Mouse (Mus musculus) R1 (cell line): ENCODE measurements around the gene Derl3.
"Not testable (repeated sequence)": the region's sequence is repeated elsewhere in the genome, so short reads cannot be mapped to it uniquely, and the experiment has no call there.

Source experiments
- DNase-seq: peaks from one replicate; pipeline ENCODE4 v3.0.0-alpha.2; 2018; ENCODE audit warnings: low read depth, low spot score

Gene Derl3

GRCm38 (mm10) chr10:75893089-75893750, at the start of gene Derl3:
Gene Derl3, plus strand, starts transcription at chr10:75893413.
- peak; percentile 100 for DNase-seq

DNA sequence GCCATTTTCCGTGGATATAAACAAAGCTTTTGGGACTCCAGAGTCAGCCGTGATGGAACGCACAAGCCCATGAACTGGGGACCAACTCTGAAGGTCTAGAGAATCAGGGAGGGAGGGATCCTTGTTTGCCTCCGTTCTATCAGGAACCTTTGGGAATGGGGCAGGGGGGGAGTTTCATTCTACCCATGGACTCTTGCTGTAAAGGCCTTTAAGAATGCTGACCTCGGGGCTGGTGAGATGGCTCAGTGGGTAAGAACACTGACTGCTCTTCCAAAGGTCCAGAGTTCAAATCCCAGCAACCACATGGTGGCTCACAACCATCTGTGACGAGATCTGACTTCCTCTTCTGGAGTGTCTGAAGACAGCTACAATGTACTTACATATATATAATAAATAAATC, 49.3 kb upstream of the Derl3 start:
- DNase-seq = not testable (repeated sequence)

DNA sequence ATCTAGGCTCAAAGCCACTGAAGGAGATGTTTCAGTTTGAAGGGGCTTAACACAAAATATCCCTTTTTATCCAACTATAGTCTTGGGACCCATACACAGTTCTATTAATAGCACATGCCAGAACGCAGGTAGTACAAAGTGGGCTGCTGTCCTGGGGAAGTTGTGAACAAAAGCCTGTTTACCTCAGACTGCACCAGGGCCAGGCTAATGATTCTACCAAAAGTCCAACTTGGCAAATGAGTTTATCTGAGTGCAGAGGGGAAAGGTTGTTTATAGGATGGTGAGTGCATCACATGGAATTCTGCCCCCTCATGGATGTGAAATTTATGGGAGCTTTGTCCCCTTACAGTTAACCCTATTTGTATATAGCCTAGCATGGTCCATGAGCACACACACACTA, 48.4 kb upstream of the Derl3 start:
- DNase-seq = no peak

- DNase-seq = no peak
Measured at GRCm38 (mm10) chr10:75845306-75845930, 47.8 kb upstream of the Derl3 start.

DNA sequence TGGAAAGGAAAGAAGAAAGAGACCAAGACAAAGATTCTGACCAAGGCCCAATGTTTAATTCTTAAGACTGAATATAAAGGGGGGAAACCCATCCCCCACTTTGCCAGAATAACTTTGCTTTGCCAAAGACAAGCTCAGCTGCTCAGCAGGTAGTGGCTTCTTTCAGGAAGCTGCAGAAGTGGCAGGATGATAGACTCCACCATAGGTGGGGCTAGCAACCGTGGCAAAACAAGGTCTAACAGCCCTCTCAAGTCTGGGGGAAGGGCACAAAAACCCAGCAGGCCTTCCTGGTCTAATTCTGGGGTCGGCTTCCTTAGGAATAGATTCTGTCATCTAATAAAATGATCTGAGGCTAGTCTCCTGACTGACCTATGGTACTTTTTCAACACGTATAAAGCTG, 44.8 kb upstream of the Derl3 start:
- no peak for DNase-seq

- peak; percentile 50 for DNase-seq
Measured at GRCm38 (mm10) chr10:75851076-75851475, 42.1 kb upstream of the Derl3 start.

DNA sequence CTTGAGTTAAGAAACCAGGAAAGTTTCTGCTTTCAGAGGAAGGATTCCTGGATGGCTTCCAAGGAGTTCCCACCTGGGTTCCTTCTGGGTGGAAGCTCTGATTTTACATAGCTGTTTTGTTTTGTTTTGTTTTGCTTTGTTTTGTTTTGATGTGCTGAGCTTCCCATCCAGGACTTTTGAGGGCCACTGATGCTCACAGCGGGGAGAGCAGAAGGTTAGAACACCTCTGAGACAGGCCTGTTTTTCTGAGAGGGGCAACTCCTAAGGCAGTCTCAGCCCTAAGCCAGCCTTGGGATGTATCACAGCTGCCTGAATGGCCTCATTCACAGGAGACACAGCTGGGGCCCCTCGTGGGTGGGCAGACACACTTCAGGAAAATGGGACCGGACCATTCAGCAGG, 41.5 kb upstream of the Derl3 start:
- DNase-seq = peak; percentile 75

DNA sequence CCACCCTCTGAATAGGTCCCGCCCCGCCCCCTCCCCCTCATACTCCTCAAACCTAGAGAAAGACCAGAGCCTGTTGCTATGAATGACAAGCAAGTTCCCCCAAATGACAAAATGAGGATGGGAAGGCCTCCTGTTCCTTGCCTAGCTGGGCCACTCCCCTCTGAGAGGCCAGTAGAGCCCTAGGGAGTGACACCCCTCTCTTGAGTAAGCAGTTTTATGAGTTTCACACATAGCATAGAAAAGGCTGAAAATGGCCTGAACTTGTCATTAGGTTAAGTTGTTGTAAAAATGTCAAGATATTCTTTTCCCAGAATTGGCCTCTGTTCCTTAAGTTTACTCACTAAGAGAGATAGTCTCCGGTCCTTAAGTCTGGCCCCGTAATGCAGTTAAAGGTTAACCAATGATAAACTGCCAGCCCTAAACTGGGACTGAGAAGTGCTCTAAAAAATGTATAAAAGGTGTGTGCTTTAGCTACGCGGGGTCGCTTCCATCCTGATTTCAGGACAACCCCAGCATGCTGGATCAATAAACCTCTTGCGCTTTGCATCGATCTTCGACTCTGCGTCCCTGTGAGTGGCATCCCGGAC, 40.6 kb upstream of the Derl3 start:
- no peak for DNase-seq

DNA sequence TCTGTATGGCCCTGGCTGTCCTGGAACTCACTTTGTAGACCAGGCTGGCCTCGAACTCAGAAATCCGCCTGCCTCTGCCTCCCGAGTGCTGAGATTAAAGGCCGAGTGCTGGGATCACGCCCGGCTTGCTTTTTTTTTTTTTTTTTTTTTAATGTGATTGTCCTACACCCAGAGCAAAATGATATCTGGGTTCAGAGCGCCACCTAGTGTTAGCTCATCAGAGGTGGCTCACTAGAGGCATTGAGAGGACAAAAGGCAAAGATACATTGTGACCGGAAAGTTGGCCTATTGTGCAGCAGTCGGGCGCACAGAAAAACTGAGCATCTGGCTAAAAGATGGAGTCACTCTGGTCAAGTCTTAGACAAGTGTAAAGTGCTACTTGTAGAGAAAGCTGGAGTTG, 39.8 kb upstream of the Derl3 start:
- DNase-seq = peak; percentile 92

DNA sequence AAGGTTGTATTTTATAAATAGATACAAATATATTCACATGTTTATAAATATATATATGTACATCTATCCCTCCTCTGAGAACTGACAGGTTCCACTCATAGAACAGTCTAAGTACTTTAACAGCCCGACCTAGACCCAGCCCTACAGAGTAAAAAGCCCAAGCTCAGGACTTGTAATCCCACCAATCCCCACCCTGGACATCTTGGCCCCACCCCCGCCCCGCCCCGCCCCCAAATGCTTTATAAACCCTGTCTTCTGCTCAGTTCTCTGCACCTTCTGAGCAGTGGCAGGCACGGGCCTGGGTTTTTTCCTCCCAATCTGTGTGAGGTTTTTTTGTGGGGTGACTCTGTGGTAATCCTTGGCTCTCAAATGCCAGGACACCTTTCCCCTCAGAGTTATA, 39.1 kb upstream of the Derl3 start:
- peak; percentile 61 for DNase-seq

- DNase-seq = no peak
Measured at GRCm38 (mm10) chr10:75854791-75855190, 38.4 kb upstream of the Derl3 start.

DNA sequence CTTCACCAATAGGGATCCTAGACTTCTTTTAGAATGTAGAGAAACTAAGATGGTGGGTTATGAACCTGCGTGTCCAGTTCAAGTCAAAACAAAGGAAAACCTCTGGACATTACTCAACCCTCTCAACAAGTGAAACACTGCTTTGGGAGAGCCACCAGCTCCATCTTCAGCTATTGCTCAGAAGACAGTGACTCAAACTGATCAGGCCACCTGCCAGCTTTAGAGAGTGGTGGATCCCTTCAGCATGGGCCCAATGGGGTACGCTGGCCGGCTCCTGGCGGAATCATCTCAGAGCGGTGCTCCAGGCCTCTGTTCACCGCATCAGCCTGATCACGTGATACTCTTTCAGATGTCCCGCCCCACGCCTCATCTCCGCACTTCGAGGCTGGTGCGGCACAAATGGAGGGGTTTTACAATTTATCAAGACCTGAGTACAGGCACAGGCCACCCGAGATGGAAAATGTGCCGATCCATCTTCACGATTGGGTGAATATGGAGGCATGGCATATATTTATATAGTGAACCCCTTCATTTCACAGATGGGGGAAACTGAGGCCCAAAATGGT, 37.7 kb upstream of the Derl3 start:
- peak; percentile 41 for DNase-seq

- no peak for DNase-seq
Measured at GRCm38 (mm10) chr10:75856155-75856907, 36.9 kb upstream of the Derl3 start.

DNA sequence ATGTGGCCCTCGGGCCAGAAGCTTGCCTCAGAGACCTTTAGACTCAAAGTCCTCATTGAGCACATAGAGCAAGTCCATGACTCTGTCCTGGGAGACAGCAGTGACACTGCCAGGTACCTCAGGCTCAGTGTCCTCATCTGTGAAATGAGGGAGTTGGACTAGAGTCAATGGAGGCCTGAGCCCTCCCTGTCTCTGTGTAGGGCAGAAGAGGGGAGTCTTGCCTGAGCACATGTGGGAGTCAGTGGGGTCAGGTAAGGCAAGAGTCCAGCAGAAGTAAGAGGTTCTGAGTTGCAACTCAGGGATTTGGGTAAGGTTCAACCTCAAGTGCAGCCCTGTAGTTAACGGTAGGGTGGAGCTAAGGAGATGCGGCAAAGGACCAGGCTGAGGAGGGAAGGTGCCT, 36.2 kb upstream of the Derl3 start:
- DNase-seq = no peak

GRCm38 (mm10) chr10:75857598-75857997, 35.6 kb upstream of the Derl3 start:
- DNase-seq = no peak

DNA sequence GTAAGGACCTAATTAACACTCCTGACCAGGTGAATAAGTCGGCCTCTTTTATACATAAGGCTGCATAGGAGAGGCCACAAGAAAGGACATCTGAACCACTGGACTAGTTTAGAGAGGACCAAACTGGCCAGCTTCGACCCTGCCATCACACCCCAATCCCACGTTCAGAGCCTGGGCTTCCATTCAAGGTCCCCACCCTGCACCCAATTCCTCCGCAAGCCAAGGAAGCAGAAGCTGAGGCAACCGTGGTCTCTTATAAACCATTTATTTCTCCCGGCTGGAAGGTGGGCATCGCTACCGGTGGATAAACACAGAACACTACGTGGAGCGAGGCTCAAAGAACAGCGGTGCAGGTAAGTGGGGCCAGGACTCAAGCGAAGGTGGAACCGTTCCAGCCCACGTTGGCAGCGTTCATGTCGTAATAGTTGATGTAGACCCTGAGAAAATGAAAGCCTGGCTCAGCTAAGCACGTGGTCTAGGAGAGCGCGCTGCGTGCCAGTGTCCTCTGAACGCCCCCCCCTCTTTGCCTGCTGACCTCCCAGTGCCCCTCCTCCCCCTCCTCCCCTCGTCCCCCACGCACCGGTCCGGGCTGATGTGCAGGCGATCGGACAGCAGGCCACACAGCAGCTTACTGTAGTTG, 34.0 kb upstream of the Derl3 start:
- no peak for DNase-seq

GRCm38 (mm10) chr10:75859786-75860470, 33.3 kb upstream of the Derl3 start, which contains the start of gene Mif:
Gene Mif, minus strand, starts transcription at chr10:75860240.
- DNase-seq = peak; percentile 93

GRCm38 (mm10) chr10:75860746-75861145, 32.5 kb upstream of the Derl3 start:
- DNase-seq = no peak

- DNase-seq = no peak
Measured at GRCm38 (mm10) chr10:75861587-75861986, 31.6 kb upstream of the Derl3 start.

DNA sequence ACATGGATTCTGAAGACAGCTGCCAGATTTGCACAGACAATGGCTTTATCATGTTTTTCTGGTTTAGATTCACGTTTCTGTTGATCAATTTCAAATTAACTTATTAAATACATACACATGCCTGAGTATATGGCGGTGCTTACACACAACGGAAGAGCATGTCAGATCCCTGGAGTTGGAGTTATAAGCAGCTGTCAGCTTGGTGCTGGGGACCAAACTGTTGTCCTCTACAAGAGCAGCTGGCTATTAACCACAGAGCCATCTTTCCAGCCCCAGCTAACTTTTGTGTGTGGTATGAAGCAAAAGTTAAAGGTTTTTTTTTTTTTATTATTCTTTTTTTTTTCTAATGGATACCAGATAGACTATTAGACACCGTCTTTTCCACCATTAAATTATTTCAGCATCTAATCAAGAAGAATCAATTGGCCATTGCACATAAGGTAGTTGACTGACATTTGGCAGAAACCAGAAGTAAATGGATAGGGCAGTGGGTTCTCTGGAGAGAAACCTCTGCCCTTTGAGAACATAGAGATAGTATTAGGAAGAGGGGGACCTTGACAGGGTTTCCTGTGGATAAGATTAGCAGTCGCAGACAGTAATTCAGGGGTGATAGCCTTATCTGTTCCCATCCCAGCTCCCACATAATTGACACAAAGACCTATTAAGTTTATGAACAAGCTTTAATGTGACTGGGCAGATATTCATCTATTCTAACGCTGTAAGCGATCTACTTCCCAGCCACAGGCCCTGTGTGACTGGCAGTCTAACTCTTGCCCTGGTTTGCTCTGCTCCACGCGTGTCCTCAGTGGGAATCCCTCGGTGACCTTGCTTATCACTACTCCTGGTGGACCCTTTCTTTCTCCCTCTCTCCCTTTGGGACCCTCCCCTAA, 20.9 kb upstream of the Derl3 start:
- no peak for DNase-seq
